Mouse (Mus musculus): ENCODE data around the gene Txnip. TPM values are rescaled to one million over a fixed set of nuclear protein-coding genes. Genes with fewer than 3 reads are reported as not detected.
"Not testable (repeated sequence)": the region's sequence is repeated elsewhere in the genome, so short reads cannot be mapped to it uniquely, and the experiment has no call there.

Txnip gene
- total RNA-seq, 2 experiments from 2014 or later = 26.9 to 36.8 TPM

- intact Hi-C loops (cut with DNase I) = loop anchor here (2.0 kb wide), 1 partner anchor 29 kb away; no protein-coding TSS in a partner anchor
- no peak for DNase-seq (ENCODE audit: low spot score in 2 of 2)
Observed at GRCm38 (mm10) chr3:96601941-96602703, 44.4 kb downstream of the Txnip start.

GRCm38 (mm10) chr3:96602704-96603084 is 44.9 kb downstream of the Txnip start:
- intact Hi-C loops (cut with DNase I) = no loop called here

GRCm38 (mm10) chr3:96603311-96603710 is 45.6 kb downstream of the Txnip start:
- intact Hi-C loops (cut with DNase I) = no loop called here
- DNase-seq (ENCODE audit: low spot score in 2 of 2) = no peak

More at GRCm38 (mm10) chr3:96602704-96603084, 44.9 kb downstream of the Txnip start:
- no peak for DNase-seq (ENCODE audit: low spot score in 2 of 2)

GRCm38 (mm10) chr3:96606007-96606406 is 48.2 kb downstream of the Txnip start:
- intact Hi-C loops (cut with DNase I); DNase-seq (ENCODE audit: low spot score in 2 of 2): not testable (repeated sequence)

- no peak for DNase-seq (ENCODE audit: low spot score in 2 of 2)
- intact Hi-C loops (cut with DNase I) = no loop called here
Observed at GRCm38 (mm10) chr3:96606618-96607017, 48.9 kb downstream of the Txnip start.

Other genes starting within 250 kb of the Txnip start
- gene BC107364, start 105.7 kb upstream of the Txnip start, total RNA-seq (2021) = not detected
- under 1 TPM; 0.18 to 0.42 TPM for gene Hfe2, start 32.8 kb upstream of the Txnip start, total RNA-seq (2021)
- not detected for gene Gm16253, start 19.0 kb downstream of the Txnip start, total RNA-seq (2021)
- gene Polr3gl, start 36.2 kb downstream of the Txnip start, total RNA-seq (2021) = 10 to 100 TPM; 26.6 to 29.7 TPM
- gene Ankrd34a, start 38.7 kb downstream of the Txnip start, total RNA-seq (2021) = 10 to 100 TPM; 69.9 to 72.6 TPM
- gene Lix1l, start 43.2 kb downstream of the Txnip start, total RNA-seq (2021) = 10 to 100 TPM; 22.1 to 24.8 TPM
- 10 to 100 TPM; 40.1 to 41.5 TPM for gene Rbm8a, start 72.0 kb downstream of the Txnip start, total RNA-seq (2021)
- 10 to 100 TPM; 49.2 to 49.7 TPM for gene Pex11b, start 77.4 kb downstream of the Txnip start, total RNA-seq (2021)
- gene Gm42957, start 77.5 kb downstream of the Txnip start, total RNA-seq (2021) = under 1 TPM; 0.40 to 0.44 TPM
- gene Itga10, start 87.6 kb downstream of the Txnip start, total RNA-seq (2021) = 1 to 10 TPM; 1.5 to 2.5 TPM
- gene Ankrd35, start 112.2 kb downstream of the Txnip start, total RNA-seq (2021) = 1 to 10 TPM; 4.6 to 7.6 TPM
- gene Pias3, start 138.4 kb downstream of the Txnip start, total RNA-seq (2021) = 10 to 100 TPM; 17.6 to 22.7 TPM
- 1 to 10 TPM; 5.7 to 6.6 TPM for gene Nudt17, start 150.6 kb downstream of the Txnip start, total RNA-seq (2021)
- 10 to 100 TPM; 25.5 to 27.7 TPM for gene Polr3c, start 169.7 kb downstream of the Txnip start, total RNA-seq (2021)
- 10 to 100 TPM; 72.8 to 76.7 TPM for gene Rnf115, start 169.7 kb downstream of the Txnip start, total RNA-seq (2021)

Data from left cerebral cortex, postnatal 14 days (tissue).